Mouse (Mus musculus): ENCODE data around the gene Tap2. TPM values are rescaled to one million over a fixed set of nuclear protein-coding genes. Genes with fewer than 3 reads are reported as not detected.

The Tap2 gene
- total RNA-seq (2023), result 72.1 and 96.2 TPM in 2 replicates

DNA sequence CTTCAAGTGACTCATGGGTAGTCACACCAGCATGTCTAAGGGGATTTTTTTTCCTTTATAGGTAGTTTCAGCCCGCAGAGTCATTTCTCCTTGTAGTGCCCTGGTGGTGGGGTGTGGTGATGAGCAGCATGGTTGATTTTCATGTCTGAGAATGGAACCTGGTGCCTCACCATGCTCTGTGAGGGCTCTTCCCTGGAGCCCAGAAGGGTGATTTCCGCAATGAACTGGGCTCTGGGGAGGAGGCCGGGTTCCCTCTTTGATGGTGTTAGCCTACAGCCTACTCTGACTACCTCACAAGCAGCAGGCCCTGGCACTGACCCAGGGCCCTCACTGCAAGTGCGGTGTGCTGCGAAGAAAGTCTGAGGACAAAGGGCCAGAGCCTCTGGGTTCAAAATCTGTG, at the start of gene Tap2:
Gene Tap2 (plus strand): TSS at position 84 of the 400 bp plus-strand sequence.

DNA sequence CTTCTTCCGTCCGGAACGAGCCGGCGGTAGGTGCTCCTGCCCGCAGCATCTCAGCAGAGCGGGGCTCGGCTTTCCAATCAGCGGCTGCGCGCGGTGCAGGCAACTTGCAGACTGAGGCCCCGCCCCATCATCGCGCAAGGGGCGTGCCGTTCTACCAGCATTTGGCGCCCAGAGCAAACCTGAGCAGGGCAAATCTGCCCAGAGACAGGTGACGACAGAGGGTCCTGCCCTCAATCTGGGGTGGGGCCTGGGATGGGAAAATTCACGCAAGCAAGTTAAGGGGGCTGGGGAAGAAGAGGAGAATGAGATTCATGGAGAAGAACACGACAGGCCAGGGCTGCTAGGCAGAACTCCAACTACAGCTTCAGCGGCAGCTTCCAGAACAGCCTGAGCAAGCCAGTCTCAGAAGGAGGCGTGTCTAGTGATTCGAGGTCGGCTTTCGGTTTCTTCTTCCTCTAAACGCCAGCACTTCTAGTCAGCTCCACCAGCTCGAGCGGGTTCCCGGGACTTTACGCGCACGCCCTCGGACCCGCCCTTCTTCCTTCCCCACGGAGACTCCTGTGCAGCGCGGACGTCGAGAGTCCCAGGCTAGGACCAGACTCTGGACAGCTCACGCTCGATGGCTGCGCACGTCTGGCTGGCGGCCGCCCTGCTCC, 15.9 kb upstream of the Tap2 start, which contains the start of the genes Tap1 and Psmb9:
Gene Tap1 (plus strand): TSS at position 293 of the 656 bp plus-strand sequence.
Gene Psmb9 (minus strand): TSS at position 504 of the 656 bp plus-strand sequence.

DNA sequence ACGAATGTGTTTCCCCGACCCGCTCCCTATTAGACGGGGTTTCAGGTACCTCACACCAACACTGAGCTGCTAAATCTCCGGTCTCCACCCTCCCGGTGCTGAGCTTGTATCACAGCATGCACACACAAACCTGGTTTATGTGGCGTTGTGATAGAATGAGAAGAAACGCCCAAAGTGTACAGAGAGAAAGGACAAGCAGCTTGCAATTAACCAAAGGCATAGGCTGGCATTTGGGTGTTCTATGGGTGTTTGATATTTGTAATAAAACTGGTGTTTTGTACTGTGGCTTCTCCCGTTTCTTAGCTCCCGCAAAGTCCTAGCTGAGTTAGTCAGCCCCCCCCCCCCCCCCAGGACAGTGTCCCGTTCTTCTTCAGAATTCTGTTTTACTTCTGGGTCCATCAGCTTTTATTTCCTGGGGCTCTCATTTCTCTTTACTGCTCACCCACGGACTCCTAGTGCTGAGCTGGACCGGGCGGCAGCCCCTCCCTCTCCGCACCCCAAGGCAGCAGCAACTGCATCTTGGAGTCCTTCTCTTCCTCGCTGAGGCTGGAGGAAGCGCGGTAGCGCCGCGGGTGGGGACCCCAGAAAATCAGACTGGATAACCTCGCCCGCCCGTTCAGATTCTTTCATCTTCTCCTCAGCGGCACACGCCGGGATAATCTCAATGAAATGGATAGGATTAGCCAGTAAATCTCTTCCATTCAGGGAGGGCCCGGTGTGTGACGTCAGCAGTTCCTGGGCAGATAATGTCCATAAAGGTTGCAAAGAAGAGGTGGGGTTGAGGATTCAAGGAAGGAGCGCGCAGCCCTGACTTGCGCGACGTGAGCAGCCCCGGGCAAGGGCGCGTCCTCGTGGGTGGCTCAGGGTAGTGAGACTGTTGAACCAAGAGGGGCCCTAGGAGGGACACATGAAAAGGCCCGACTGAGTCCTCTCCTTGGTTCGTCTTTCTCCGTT, 6.1 kb upstream of the Tap2 start, which contains the start of gene Psmb8:
Gene Psmb8 (plus strand): TSS at position 781 of the 954 bp plus-strand sequence.

DNA sequence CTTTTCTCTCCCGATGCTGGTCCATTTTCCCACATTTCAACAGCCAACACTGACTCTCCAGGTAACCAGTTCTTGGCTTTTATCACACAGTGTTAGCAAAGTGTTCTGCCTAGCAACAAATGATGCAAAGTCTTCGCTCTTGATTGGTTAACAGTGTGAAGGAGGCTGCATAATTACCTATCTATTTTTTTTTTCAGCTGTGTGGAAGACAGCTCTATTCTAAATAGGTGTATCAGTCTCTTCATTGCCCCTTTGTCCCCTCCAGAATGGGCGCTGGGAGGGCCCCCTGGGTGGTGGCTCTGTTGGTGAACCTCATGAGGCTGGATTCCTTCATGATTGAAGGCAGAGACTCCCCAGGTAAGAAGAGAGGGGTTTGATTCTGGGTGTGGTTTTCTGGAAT, 35.4 kb downstream of the Tap2 start, which contains the start of gene H2-Ob:
Gene H2-Ob (plus strand): TSS at position 198 of the 400 bp plus-strand sequence.

DNA sequence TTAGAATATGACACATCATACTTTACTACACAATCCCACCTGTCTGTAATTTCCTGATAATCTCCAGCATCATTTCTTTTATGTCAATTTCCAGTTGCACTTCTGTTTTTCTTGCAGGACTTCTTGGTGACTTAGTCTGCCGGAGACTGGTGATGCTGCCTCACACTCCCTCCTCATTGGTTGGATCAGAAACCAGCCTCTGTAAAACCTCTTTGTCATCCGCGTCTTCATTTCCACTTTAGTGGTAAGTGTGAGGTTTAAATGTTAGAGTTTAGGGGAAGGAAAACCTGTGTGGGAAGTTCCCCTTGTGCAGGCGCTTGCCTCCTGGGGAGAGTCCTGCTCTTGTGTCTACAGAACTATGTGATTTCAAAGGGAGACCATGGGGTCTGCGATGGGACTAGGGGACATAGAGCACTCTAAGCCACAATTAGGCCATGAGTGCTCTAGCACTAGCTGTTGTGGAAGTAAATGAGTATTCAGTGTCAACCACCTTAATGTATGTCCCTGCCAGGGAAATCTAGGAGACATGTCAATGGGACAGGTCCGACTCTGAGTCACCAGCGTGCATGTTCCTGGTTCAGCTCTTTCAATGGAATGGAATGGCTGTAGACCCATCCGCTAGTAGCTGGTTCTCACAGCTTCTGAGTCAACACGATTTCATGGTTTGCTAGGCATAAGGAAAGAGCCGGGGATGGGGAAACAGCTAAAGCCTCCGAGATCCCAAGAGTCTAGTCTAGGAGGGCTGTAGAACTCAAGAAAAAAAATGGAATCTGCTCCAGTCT, 54.5 kb downstream of the Tap2 start, which contains the start of gene H2-Ab1:
Gene H2-Ab1 (plus strand): TSS at position 96 of the 782 bp plus-strand sequence.

Other genes with a start within 250 kb of the Tap2 start
- 56.0 and 70.7 TPM in 2 replicates for gene Vps52, start 247.7 kb upstream of the Tap2 start, total RNA-seq (2023)
- 242 and 295 TPM in 2 replicates for gene Rps18, start 247.5 kb upstream of the Tap2 start, total RNA-seq (2023)
- gene H2-K1, start 203.2 kb upstream of the Tap2 start, total RNA-seq (2023), result 1,081 and 1,209 TPM in 2 replicates
- 9.9 and 11.6 TPM in 2 replicates for gene Ring1, start 178.8 kb upstream of the Tap2 start, total RNA-seq (2023)
- 67.8 and 83.5 TPM in 2 replicates for gene H2-Ke6, start 175.5 kb upstream of the Tap2 start, total RNA-seq (2023)
- gene Slc39a7, start 171.8 kb upstream of the Tap2 start, total RNA-seq (2023), result 85.8 and 92.4 TPM in 2 replicates
- gene Rxrb, start 171.7 kb upstream of the Tap2 start, total RNA-seq (2023), result 54.6 and 60.1 TPM in 2 replicates
- 6.9 and 9.1 TPM in 2 replicates for gene Col11a2, start 164.1 kb upstream of the Tap2 start, total RNA-seq (2023)
- gene H2-Oa, start 111.2 kb upstream of the Tap2 start, total RNA-seq (2023), result 1.6 and 2.5 TPM in 2 replicates
- gene H2-DMa, start 84.0 kb upstream of the Tap2 start, total RNA-seq (2023), result 37.1 and 59.5 TPM in 2 replicates
- 207 and 226 TPM in 2 replicates for gene Brd2, start 80.9 kb upstream of the Tap2 start, total RNA-seq (2023)
- 18.6 and 19.3 TPM in 2 replicates for gene H2-DMb2, start 60.2 kb upstream of the Tap2 start, total RNA-seq (2023)
- gene H2-DMb1, start 50.5 kb upstream of the Tap2 start, total RNA-seq (2023), result 22.2 and 30.6 TPM in 2 replicates
- gene Tap1, start 16.0 kb upstream of the Tap2 start, total RNA-seq (2023), result 51.1 and 63.7 TPM in 2 replicates
- 80.5 and 98.6 TPM in 2 replicates for gene Psmb9, start 15.8 kb upstream of the Tap2 start, total RNA-seq (2023)
- 78.8 and 79.3 TPM in 2 replicates for gene Psmb8, start 5.8 kb upstream of the Tap2 start, total RNA-seq (2023)
- 1.6 and 2.7 TPM in 2 replicates for gene H2-Ob, start 35.4 kb downstream of the Tap2 start, total RNA-seq (2023)
- gene H2-Ab1, start 54.2 kb downstream of the Tap2 start, total RNA-seq (2023), result 15.7 and 37.9 TPM in 2 replicates
- gene H2-Aa, start 84.3 kb downstream of the Tap2 start, total RNA-seq (2023), result 18.1 and 28.1 TPM in 2 replicates
- gene H2-Eb1, start 102.3 kb downstream of the Tap2 start, total RNA-seq (2023), result 10.8 and 19.1 TPM in 2 replicates
- not detected in 2 replicates for gene H2-Eb2, start 122.1 kb downstream of the Tap2 start, total RNA-seq (2023)
- 2.8 and 3.5 TPM in 2 replicates for gene Btnl2, start 151.3 kb downstream of the Tap2 start, total RNA-seq (2023)
- gene Btnl1, start 173.6 kb downstream of the Tap2 start, total RNA-seq (2023), result not detected in 2 replicates
- gene BC051142, start 195.3 kb downstream of the Tap2 start, total RNA-seq (2023), result not detected in 2 replicates